Mouse (Mus musculus) testis, postnatal 14 days (tissue): Measurements from ENCODE around the gene Gng13.
"Not testable (repeated sequence)": the region's sequence is repeated elsewhere in the genome, so short reads cannot be mapped to it uniquely, and the experiment has no call there.

Experiments used
- DNase-seq: peaks from one replicate; pipeline ENCODE4 v3.0.0; 2021; ENCODE audit warnings: low spot score

Gene Gng13

DNA sequence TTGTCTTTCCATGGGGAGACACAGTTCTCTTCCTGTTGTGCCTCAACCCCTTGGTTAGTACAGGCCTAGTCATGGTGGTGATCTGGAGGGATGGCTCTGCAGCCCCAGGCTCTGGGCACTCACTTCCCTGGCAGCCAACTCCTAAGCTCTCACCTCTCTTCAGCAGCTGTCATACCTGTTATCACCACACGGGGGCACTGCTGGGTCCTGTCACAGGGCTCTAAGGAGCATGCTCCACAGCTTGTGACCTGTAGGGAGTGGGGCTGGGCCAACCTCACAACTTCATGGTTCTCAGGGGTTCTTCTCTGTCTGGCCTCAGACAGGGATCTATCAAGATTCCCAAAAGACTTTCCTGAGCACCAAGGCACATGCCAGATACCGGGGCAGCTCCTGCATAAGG is 15.1 kb downstream of the Gng13 start:
- DNase-seq: peak; percentile 72

- no peak for DNase-seq
These were observed 18.3 kb downstream of the Gng13 start for GRCm38 (mm10) chr17:25735246-25735645.

DNA sequence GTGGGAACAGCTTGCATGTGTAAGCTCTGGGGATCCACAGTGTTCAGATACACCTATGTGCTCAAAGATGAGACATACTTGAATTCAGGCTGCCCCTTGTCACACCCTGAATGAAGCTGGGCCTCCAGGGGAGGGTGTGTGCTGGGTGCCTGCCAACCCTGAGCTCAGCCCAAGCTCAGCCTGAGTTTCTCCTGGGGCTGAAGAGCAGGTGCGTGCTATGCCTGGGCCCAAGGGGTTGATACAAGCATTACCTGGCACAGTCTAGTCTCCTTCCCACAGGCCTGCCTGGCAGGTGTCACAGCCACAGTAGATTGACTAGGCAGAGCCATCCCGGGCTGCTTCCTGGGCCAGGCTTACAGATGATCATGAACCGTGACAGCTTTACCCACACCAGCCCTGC is 18.8 kb downstream of the Gng13 start, which contains the start of gene Mslnl:
Gene Mslnl, plus strand, starts transcription at position 298 of the 400 bp plus-strand sequence.
- DNase-seq: no peak

GRCm38 (mm10) chr17:25738861-25739260 is 21.9 kb downstream of the Gng13 start:
- DNase-seq: no peak

- DNase-seq: not testable (repeated sequence)
These were observed 24.5 kb downstream of the Gng13 start for GRCm38 (mm10) chr17:25741471-25741870.

- no peak for DNase-seq
These were observed 26.9 kb downstream of the Gng13 start for GRCm38 (mm10) chr17:25743831-25744230.

- no peak for DNase-seq
These were observed 27.3 kb downstream of the Gng13 start for GRCm38 (mm10) chr17:25744311-25744710.

- no peak for DNase-seq
These were observed 31.3 kb downstream of the Gng13 start for GRCm38 (mm10) chr17:25748238-25748637.

DNA sequence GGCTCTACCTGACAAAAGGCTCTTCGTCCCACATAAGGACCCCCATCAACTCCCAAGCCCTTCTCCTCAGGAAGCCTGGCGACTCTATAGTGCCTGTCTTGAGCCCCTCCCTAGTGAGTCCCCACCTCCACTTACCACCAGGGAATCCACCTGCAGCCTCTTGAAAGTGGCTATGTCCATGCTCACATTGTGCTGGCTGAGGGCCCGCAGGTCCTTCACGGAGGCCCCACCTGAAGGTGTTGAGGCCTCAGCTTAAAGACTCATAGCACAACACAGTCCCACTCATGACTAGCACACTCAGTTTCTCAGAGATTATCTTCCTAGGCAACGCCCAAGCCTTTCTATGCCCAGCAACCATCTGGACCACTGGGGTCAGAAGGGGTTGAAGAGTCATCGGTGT is 32.3 kb downstream of the Gng13 start:
- no peak for DNase-seq

DNA sequence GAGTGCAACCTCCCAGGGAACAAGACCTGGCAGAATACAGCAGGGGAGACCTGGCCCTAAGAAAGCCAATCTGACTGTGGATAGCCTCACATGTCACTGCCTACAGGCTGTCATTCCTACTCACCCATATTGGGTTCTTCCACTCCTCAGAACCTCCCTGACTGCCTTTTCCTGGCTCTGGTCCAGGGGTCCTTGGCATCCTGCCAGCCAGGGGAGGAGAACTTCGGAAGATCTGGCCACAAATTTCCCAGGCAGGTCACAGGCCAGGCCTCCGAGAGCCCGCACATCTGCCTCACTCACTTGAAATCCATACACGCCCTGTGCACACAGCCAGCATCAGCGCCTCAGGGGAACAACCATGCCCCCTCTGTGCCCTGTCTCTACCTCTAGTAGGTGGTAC is 34.5 kb downstream of the Gng13 start:
- DNase-seq: no peak

GRCm38 (mm10) chr17:25754241-25754640 is 37.3 kb downstream of the Gng13 start, which contains the start of gene Msln:
TSS of gene Msln (minus strand) at chr17:25754378.
- DNase-seq: no peak

DNA sequence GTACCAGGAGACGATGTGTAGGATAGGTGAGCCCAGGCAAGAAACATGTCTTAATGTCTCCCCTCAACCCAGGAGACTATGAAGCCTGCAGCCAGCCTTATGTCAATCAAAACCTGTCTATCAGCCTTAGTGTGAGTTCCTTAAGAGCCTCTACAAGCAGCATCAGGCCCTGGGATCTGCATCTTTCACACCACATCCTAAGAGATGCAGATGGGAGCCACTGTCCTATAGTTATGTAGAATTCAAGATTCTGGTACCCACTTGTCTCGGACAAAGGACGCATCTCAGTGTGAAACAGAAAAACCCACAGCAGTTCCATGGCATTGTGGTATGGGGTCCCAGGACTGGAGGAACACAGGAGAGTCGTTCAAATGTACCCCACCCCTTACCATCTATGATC is 38.1 kb downstream of the Gng13 start:
- DNase-seq: no peak

- DNase-seq: no peak
These were observed 38.8 kb downstream of the Gng13 start for GRCm38 (mm10) chr17:25755627-25756377.

GRCm38 (mm10) chr17:25756378-25757242 is 39.6 kb downstream of the Gng13 start:
- no peak for DNase-seq

DNA sequence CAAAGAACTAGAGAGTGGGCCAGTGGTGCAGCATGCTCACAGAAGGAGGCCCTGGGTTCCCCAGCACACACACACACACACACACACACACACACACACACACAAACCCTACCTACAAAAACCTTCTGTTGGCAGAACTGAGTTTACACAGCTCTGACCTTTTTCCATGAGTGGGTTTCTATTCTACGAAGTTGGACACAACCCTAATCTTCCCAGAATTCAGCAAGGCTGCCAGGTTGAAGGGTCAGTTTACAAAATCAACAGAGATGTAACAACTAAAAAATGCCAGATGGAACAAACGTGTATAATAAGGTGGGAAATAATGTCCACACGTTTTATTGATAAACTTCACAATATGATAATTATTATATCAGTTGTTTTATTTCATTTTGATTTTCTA is 40.7 kb downstream of the Gng13 start:
- DNase-seq: no peak

GRCm38 (mm10) chr17:25760148-25760547 is 43.2 kb downstream of the Gng13 start:
- DNase-seq: peak; percentile 40

- no peak for DNase-seq
These were observed 44.6 kb downstream of the Gng13 start for GRCm38 (mm10) chr17:25761561-25761970.

DNA sequence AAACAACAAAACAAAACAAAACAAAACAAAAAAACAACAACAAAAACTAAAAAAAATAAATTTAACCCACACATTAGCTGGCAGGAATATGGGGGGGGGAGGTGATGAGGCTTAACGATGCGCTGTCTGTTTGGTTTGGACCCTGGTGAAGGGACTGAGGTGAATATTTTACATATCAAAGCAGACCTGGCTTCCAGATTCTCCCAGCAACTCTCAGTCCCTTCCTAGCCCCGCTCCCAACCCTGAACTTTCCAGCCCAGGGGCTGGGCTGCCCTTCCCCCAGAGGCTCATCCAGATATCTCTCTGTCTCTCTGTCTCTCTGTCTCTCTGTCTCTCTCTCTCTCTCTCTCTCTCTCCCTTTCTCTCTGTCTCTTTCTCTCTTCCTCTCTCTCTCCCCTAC is 45.6 kb downstream of the Gng13 start:
- no peak for DNase-seq

DNA sequence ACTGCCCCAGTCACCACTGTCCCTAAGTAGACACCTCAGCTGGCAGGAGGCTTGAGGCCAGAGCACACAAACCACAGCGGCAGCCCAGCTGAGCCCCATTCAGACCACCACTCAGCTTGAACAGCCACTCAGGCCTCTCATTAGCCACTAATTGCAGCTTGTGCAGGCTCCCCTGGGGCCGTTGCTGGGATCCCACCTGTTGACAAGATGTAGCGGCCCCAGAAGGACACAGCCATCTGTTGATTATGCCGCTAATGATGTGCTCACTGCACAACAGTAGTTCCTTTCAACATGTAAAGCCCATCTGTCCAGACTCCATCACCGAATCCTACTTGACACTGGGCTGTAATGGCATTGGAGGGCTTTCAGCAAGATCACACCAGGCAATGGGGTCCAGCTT is 48.9 kb downstream of the Gng13 start:
- no peak for DNase-seq
